Mouse (Mus musculus) myocyte (in vitro differentiated cells): Measurements from ENCODE around the gene Lypd5. TPM values are rescaled to one million over a fixed set of nuclear protein-coding genes. Genes with fewer than 3 reads are reported as not detected.

ENCODE experiments used
- H3K27me3 ChIP-seq: one replicate; pipeline ENCODE4 v1.6.1; 2011; ENCODE audit not compliant: control insufficient read depth, insufficient read depth, insufficient read length
- H3K36me3 ChIP-seq: one replicate; pipeline ENCODE4 v1.6.1; 2011; ENCODE audit not compliant: control insufficient read depth, insufficient read depth
- H3K4me2 ChIP-seq: one replicate; pipeline ENCODE4 v1.6.1; 2011; ENCODE audit warnings: low read depth, control low read depth
- H3K4me3 ChIP-seq: one replicate; pipeline ENCODE4 v1.5.1; 2011; ENCODE audit warnings: mild to moderate bottlenecking, control low read depth, moderate library complexity
- H3K79me2 ChIP-seq: one replicate; pipeline ENCODE4 v1.6.1; 2011; ENCODE audit not compliant: control insufficient read depth, insufficient read depth
- H3ac ChIP-seq: one replicate; pipeline ENCODE4 v1.6.1; 2011; ENCODE audit not compliant: control insufficient read depth, insufficient read length
- CEBPB ChIP-seq: IDR thresholded peaks from 2 replicates; pipeline ENCODE4 v1.6.1; 2011; ENCODE audit warnings: mild to moderate bottlenecking, moderate library complexity; ENCODE audit not compliant: poor library complexity, insufficient read depth, severe bottlenecking
- E2F4 ChIP-seq: IDR thresholded peaks from one replicate; pipeline ENCODE4 v1.6.1; 2011; ENCODE audit warnings: mild to moderate bottlenecking, control low read depth, moderate library complexity; ENCODE audit not compliant: insufficient read depth
- MAX ChIP-seq: IDR thresholded peaks from one replicate; pipeline ENCODE4 v1.6.1; 2011; ENCODE audit warnings: low read depth, mild to moderate bottlenecking, control low read depth
- MYOD1 ChIP-seq, 3 experiments: IDR thresholded peaks; one replicate each; pipeline ENCODE4 v1.6.1; 2011; ENCODE audit warnings: control low read depth in 2 of 3, low read depth in 2 of 3, mild to moderate bottlenecking in 2 of 3, moderate library complexity in 1 of 3; ENCODE audit not compliant: insufficient read length in 2 of 3, control insufficient read depth in 1 of 3
- MYOG ChIP-seq, 3 experiments: IDR thresholded peaks; one replicate each; pipeline ENCODE4 v1.6.1; 2011; ENCODE audit warnings: control low read depth in 2 of 3, low read depth in 2 of 3, mild to moderate bottlenecking in 2 of 3; ENCODE audit not compliant: insufficient read length in 2 of 3, control insufficient read depth in 1 of 3, insufficient read depth in 1 of 3
- POLR2A ChIP-seq: IDR thresholded peaks from one replicate; pipeline ENCODE4 v1.6.1; 2011; ENCODE audit warnings: low read depth, mild to moderate bottlenecking, control low read depth, moderate library complexity; ENCODE audit not compliant: insufficient read length
- POLR2AphosphoS2 ChIP-seq: IDR thresholded peaks from one replicate; pipeline ENCODE4 v1.6.1; 2011; ENCODE audit warnings: low read depth, control low read depth; ENCODE audit not compliant: insufficient read length
- REST ChIP-seq: IDR thresholded peaks from one replicate; pipeline ENCODE4 v1.6.1; 2011; ENCODE audit warnings: mild to moderate bottlenecking, control low read depth, moderate library complexity; ENCODE audit not compliant: insufficient read depth, insufficient read length
- SRF ChIP-seq: IDR thresholded peaks from one replicate; pipeline ENCODE4 v1.6.1; 2011; ENCODE audit warnings: low read depth; ENCODE audit not compliant: control insufficient read depth, insufficient read length
- TCF12 ChIP-seq: IDR thresholded peaks from one replicate; pipeline ENCODE4 v1.6.1; 2011; ENCODE audit warnings: mild to moderate bottlenecking, control low read depth; ENCODE audit not compliant: poor library complexity, insufficient read depth, severe bottlenecking
- TCF3 ChIP-seq: IDR thresholded peaks from one replicate; pipeline ENCODE4 v1.6.1; 2011; ENCODE audit warnings: low read depth, control low read depth; ENCODE audit not compliant: insufficient read length
- USF1 ChIP-seq: IDR thresholded peaks from one replicate; pipeline ENCODE4 v1.6.1; 2011; ENCODE audit warnings: low read depth, mild to moderate bottlenecking, control low read depth, moderate library complexity
- polyA plus RNA-seq: library from polyadenylated mRNA; unstranded; fragments of >200 nt; fragmentation: generic; extraction: Trizol; gene quantifications from one replicate; pipeline ENCODE4 v1.2.1, GENCODE M21; 2012; ENCODE audit warnings: missing spikeins

The Lypd5 gene
- polyA plus RNA-seq, 1 experiment, result not detected

DNA sequence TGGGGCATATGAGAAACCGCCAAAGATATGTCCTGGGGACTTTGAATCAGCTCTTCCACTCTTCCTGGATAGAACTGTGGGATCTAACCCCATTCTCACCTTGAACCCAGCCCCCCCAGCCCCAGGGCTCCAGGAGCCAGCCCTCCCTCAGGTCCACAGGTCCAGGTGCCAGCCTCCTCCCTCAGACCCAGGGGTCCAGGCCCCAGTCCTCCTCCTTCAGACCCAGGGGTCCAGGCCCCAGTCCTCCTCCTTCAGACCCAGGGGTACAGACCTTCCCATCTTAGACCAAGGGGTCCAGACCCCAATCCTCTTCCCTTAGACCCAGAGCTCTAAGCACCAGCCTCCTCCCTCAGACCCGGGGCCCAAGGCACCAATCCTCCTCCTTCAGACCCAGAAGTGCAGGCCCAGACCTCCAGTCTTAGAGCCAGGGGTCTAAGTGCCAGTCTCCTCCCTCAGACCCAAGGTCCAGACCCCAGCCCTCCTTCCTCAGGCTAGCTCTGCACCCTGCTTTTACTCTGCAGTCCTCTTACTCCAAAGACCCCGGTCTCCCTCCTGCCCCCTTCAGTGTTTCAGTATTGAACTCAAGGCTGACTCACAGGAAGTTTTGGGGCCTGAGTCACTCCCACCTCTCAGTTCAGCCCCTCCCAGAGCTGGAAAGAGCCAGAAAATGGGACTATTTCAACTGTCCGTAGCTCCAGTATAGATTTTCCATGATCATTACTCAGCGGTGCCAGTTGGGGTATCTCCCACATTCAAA, 16.4 kb downstream of the Lypd5 start:
- peak overlapping the region; percentile 5 for H3K4me3 ChIP-seq
- H3K36me3 ChIP-seq, result no peaks in the 10 kb centered on the region
- TF ChIP-seq USF1 (no peak), CEBPB (no peak), TCF12 (no peak), MYOD1 (IDR thresholded peaks at IDR 0.05; ENCODE audit: control insufficient read depth in 1 of 3, insufficient read length in 2 of 3, low read depth in 2 of 3) (no peak), TCF3 (no peak), SRF (no peak), REST (no peak), E2F4 (no peak), POLR2A (no peak), POLR2AphosphoS2 (no peak), MYOG (IDR thresholded peaks at IDR 0.05; ENCODE audit: control insufficient read depth in 1 of 3, insufficient read depth in 1 of 3, insufficient read length in 2 of 3, low read depth in 2 of 3) (no peak), MAX (no peak)
- H3ac ChIP-seq, result no peak overlapping the region
- no peaks in the 10 kb centered on the region for H3K79me2 ChIP-seq
- peak overlapping the region; percentile 48 for H3K4me2 ChIP-seq
- no peaks in the 10 kb centered on the region for H3K27me3 ChIP-seq

DNA sequence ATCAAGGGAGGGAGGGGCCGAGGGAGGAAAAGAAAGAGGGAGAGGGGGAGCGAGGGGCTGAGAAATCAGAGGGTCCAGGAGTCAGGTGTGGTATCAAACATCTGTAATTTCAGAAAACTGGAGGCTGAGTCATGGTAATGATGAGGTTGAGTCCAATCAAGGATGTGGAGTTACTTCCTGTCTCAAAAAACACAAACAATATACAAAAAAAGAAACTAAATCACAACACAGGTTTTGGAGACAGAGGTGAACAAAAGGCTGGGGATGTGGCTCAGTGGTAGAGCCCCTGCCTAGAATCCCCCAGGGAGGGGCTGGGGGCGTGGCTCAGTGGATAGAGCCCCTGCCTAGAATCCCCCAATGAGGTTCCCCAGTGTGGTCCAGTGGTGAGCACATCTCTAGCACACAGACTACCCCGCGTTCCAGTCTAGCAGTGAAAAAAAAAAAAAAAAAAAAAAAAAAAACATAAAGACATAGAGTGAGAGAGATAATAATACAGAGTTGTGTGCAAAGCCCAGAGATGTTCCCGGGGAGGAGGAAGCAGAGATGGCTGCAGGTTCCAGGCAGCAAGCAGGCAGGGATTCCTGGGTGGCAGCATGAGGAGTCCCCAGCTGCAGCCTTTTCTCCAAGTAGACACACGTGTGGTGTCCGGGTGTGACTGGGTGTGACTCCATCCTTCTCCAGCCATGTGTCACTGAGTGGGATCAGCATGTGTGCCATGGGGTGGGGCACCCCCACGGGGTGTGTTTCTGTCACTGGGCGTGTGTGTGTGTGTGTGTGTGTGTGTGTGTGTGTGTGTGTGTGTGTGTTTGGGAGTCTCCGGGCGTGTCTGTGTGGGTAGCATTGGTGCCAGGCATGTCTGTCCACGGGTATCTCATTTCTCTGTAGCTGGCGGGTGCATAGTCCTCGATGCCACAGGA, 18.0 kb downstream of the Lypd5 start:
- Histone ChIP-seq H3K79me2 (peaks cover 13% of the 10 kb centered on the region), H3K4me2 (no peak overlapping the region), H3ac (no peak overlapping the region), H3K27me3 (no peaks in the 10 kb centered on the region), H3K4me3 (no peak overlapping the region), H3K36me3 (no peaks in the 10 kb centered on the region)
- TF ChIP-seq MYOG (IDR thresholded peaks at IDR 0.05; ENCODE audit: control insufficient read depth in 1 of 3, insufficient read depth in 1 of 3, insufficient read length in 2 of 3, low read depth in 2 of 3) (peak in 2 of 3 experiments; percentile 52 to 81), SRF (no peak), MYOD1 (IDR thresholded peaks at IDR 0.05; ENCODE audit: control insufficient read depth in 1 of 3, insufficient read length in 2 of 3, low read depth in 2 of 3) (peak in 1 of 3 experiments; percentile 70), MAX (no peak)

DNA sequence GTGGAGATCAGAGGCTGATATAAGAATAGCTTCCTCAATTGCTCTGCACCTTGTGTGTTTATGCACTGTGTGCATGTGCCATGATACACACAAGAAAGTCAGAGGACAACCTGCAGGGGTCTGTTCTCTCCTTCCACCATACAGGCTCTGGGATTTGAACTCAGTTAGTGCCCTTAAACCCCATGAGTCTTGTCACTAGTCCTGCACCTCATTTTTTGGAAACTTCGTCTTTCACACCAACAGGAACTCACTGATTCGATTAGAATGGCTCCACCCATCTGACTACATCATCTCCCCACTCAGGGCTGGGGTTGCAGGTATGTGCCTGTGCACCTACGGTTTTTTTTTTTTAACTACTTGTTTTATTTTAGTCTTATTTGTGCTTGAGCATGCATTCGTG, 19.2 kb downstream of the Lypd5 start:
- H3K4me3 ChIP-seq, result no peak overlapping the region
- TF ChIP-seq MAX (no peak), REST (no peak), SRF (no peak), TCF3 (no peak), MYOD1 (IDR thresholded peaks at IDR 0.05; ENCODE audit: control insufficient read depth in 1 of 3, insufficient read length in 2 of 3, low read depth in 2 of 3) (no peak), MYOG (IDR thresholded peaks at IDR 0.05; ENCODE audit: control insufficient read depth in 1 of 3, insufficient read depth in 1 of 3, insufficient read length in 2 of 3, low read depth in 2 of 3) (no peak), POLR2A (no peak), TCF12 (no peak), USF1 (no peak), CEBPB (no peak), POLR2AphosphoS2 (no peak), E2F4 (no peak)
- H3K27me3 ChIP-seq, result no peaks in the 10 kb centered on the region
- H3K36me3 ChIP-seq, result no peaks in the 10 kb centered on the region
- no peak overlapping the region for H3ac ChIP-seq
- H3K4me2 ChIP-seq, result no peak overlapping the region
- H3K79me2 ChIP-seq, result peaks cover 20% of the 10 kb centered on the region

DNA sequence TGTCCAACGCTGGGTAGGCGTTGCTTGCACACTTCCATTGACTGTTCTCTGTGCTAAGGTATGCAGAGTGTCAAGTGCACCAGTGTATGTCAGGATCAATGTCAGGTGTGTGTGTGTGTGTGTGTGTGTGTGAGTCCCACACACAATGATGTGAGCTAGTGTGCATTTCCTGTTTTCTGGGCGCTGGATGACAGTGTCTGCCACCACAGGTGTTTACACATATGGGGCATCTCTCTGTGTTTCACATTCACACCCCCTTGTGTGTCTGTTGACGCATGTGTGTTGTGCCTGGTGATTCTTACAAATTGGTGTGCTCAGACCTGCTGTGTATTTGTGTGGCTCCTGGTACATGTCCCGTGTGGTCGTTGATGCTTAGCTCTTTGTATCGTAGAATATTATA, 19.9 kb downstream of the Lypd5 start:
- Histone ChIP-seq H3K36me3 (no peaks in the 10 kb centered on the region), H3K79me2 (peaks cover 24% of the 10 kb centered on the region), H3K4me3 (no peak overlapping the region), H3K4me2 (no peak overlapping the region), H3ac (no peak overlapping the region), H3K27me3 (no peaks in the 10 kb centered on the region)
- TF ChIP-seq REST (no peak), CEBPB (no peak), TCF3 (no peak), TCF12 (no peak), MAX (no peak), MYOG (IDR thresholded peaks at IDR 0.05; ENCODE audit: control insufficient read depth in 1 of 3, insufficient read depth in 1 of 3, insufficient read length in 2 of 3, low read depth in 2 of 3) (no peak), MYOD1 (IDR thresholded peaks at IDR 0.05; ENCODE audit: control insufficient read depth in 1 of 3, insufficient read length in 2 of 3, low read depth in 2 of 3) (no peak), POLR2AphosphoS2 (no peak), USF1 (no peak)
